Mouse (Mus musculus) cerebellum, adult 2 months (tissue): ENCODE measurements around the gene Prr5. TPM values are rescaled to one million over a fixed set of nuclear protein-coding genes. Genes with fewer than 3 reads are reported as not detected.

Source experiments
- DNase-seq, 2 experiments: peaks; one replicate each; pipeline ENCODE4 v3.0.0; 2021
- H3K27ac ChIP-seq: fragments of 200-500 bp; 2 replicates; pipeline ENCODE4 v1.5.1; 2012; ENCODE audit warnings: low read length, control low read depth, inconsistent platforms; ENCODE audit not compliant: insufficient read depth
- H3K27me3 ChIP-seq: fragments of 200-500 bp; 2 replicates; pipeline ENCODE4 v1.6.1; 2012; ENCODE audit warnings: inconsistent platforms, mild to moderate bottlenecking, low read length, moderate library complexity; ENCODE audit not compliant: control insufficient read depth, insufficient read depth
- H3K4me1 ChIP-seq: fragments of 200-500 bp; 2 replicates; pipeline ENCODE4 v1.6.1; 2011; ENCODE audit warnings: low read length; ENCODE audit not compliant: control insufficient read depth, insufficient read depth
- H3K4me3 ChIP-seq: fragments of 200-500 bp; replicated peaks from 2 replicates; pipeline ENCODE3; 2011; ENCODE audit warnings: mild to moderate bottlenecking, low read depth, low read length, control low read depth; ENCODE audit not compliant: insufficient read depth
- CTCF ChIP-seq: fragments of 200-500 bp; IDR thresholded peaks from 2 replicates; pipeline ENCODE4 v1.5.1; 2011; ENCODE audit warnings: low read depth, mild to moderate bottlenecking, control low read depth, low read length, moderate library complexity, borderline replicate concordance; ENCODE audit not compliant: insufficient read depth
- POLR2A ChIP-seq: fragments of 200-500 bp; IDR thresholded peaks from 2 replicates; pipeline ENCODE4 v1.6.1; 2011; ENCODE audit warnings: low read length, control low read depth, borderline replicate concordance; ENCODE audit not compliant: insufficient read depth
- WGBS: fragments of 180-500 bp; shearing (Covaris S2); methylation state at CpG from one replicate; pipeline ENCODE4 v1.1.7; 2018; 5-methylcytosine and 5-hydroxymethylcytosine counted together
- polyA plus RNA-seq: library from polyadenylated mRNA; depleted of rRNA; stranded (reverse); fragments of >200 nt; gene quantifications from 2 replicates; pipeline ENCODE4 v1.2.3, GENCODE M21; 2012

Prr5 gene
- polyA plus RNA-seq, 1 experiment = 13.5 TPM

DNA sequence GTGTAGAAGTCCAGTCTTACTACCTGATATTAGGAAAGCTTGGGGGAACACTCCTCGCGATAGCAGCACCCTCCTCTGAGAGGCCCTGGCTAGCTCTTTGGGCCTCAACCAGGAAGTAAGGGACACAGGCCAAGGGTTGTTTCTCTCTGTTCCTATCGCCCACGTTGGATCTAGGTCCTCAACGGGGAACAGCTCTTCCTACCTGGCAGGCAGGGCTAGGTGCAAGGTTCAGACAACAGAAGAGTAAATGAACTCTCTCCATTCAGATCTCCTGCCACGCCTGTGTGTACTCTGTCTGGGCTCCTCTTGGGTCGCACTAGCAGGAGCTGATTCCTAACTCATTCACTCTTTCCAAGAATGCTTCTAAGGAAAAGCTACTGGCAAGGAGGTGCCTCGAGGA is 5.9 kb downstream of the Prr5 start:
- 76% methylated on average over 8 of the region's 8 CpGs for WGBS
- TF ChIP-seq POLR2A = no peak
- Histone ChIP-seq H3K4me1 (no peaks in the 10 kb centered on the region), H3K4me3 (no peak overlapping the region), H3K27me3 (no peaks in the 10 kb centered on the region), H3K27ac (no peak overlapping the region)
- DNase-seq = no peak

DNA sequence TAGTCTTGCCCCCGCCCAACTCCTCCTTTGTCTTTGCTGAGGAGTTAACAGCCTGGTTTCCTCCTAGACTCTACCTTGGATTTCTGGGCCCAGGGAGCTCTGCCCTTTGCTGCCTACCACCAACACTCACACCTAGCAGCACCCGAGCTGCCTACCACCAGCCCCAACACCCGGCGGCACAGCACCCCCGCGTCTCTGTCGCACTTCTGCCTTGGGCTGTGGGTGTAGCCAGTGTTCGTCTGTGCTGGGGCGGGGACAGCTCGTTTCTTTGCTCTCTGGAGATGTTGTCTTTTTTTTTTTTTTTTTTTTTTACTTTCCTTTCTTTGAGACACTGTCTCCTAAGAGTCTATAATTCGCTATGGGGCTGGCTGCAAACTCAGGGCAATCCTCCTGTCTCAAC is 8.5 kb downstream of the Prr5 start:
- H3K4me1 ChIP-seq = no peaks in the 10 kb centered on the region
- no peak for TF ChIP-seq CTCF
- TF ChIP-seq POLR2A = no peak
- no peak for DNase-seq

DNA sequence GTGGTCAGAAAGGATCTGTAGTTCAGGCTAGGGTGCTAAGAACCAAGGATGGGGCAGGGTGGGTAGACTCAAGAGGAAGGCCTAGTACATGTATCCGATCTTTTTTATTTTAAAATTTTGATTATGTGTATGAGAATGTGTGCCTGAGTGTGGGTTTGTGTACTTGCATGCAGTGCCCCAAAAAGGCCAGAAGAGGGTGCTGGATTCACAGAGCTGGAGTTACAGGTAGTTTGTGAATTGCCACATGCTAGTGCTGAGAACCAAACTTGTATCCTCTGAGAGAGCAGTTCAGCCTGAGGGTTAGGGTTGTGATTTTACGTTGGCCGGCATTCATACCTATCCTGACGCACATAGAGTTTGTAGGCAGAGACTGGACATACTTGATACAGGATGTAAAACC is 9.7 kb downstream of the Prr5 start:
- 97% methylated on average over 4 of the region's 4 CpGs for WGBS
- TF ChIP-seq CTCF (0 out of 2 replicates have a peak, but pooled peaks have one; percentile 15), POLR2A (no peak)
- DNase-seq = no peak
- H3K4me3 ChIP-seq = no peak overlapping the region
- peaks cover 3% of the 10 kb centered on the region; the same call in 1 of the 2 replicates for H3K27me3 ChIP-seq
- no peak overlapping the region for H3K27ac ChIP-seq
- H3K4me1 ChIP-seq = no peaks in the 10 kb centered on the region

More for the DNA sequence above, 8.5 kb downstream of the Prr5 start:
- WGBS = 83% methylated on average over 11 of the region's 11 CpGs
- H3K4me3 ChIP-seq = no peak overlapping the region
- peaks cover 3% of the 10 kb centered on the region; the same call in 1 of the 2 replicates for H3K27me3 ChIP-seq
- no peak overlapping the region for H3K27ac ChIP-seq

DNA sequence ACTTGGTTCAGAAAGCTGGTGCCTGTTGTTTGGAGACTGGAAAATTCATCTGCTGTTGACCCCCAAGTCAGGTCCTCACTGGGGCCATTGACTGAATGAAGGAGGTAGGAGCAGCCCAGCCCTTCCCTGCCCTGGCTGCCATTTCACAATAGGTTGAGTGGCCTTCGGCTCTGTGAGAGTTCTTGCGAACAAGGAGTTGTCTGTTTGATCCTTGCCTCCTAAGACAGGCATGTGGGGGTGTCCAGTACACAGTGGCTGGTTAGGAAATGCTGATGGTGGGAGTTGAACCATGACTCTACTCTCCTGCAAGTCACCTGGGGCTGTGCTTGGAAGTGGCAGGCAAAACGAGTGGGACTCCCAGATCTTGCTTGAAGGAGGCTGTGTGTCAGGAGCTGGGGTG is 10.4 kb downstream of the Prr5 start:
- no peak for DNase-seq
- no peaks in the 10 kb centered on the region for H3K4me1 ChIP-seq
- 78% methylated on average over 3 of the region's 3 CpGs for WGBS
- H3K4me3 ChIP-seq = no peak overlapping the region
- TF ChIP-seq POLR2A = no peak
- no peak for TF ChIP-seq CTCF
- peaks cover 3% of the 10 kb centered on the region; the same call in 1 of the 2 replicates for H3K27me3 ChIP-seq
- H3K27ac ChIP-seq = no peak overlapping the region

DNA sequence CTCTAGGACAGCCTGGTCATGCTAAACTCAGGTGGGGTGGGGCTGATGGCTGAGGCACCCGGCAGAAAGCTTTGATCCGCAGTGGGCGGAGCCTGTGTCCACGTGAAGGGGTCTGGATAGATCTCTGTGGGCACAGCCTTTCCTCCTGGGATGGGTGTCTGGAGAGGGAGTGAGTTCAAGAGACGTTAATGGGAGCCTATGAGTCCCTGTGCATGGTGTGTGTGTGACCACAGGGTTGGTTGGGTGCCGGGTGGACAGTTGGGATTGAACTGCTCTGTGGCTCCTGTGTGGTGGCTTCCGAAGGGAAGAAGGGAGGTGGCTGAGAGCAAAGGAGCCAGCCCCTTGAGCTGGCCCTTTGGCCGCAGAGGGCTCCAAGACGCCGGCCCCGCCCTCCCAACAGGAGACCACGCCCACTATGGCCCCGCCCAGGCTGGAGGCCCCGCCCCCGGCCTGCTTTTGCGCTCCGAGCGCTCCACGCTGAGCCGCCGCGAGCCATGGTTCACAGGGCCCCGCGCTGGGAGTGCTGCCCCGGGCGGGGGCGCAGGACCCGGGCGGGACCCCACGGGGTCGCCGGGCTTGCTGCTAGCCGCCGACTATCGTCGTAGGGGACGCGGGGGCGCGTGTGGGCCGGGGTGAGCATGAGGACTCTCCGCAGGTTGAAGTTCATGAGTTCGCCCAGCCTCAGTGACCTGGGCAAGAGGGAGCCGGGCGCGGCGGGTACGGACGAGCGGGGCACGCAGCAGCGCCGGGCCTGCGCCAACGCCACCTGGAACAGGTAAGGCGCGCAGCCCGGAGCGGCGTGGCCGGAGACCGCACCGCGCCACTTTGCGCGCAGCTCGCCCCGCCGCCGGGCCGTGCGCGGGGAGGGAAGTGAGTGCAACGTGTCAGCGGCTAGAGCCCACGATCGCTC is 11.4 kb downstream of the Prr5 start:
- no peaks in the 10 kb centered on the region for H3K4me1 ChIP-seq
- WGBS = 2% methylated on average over 58 of the region's 77 CpGs
- peak overlapping the region; percentile 10 for H3K4me3 ChIP-seq
- H3K27ac ChIP-seq = no peak overlapping the region
- peak; percentile 27 to 44 for DNase-seq
- peaks cover 3% of the 10 kb centered on the region; the same call in 1 of the 2 replicates for H3K27me3 ChIP-seq
- TF ChIP-seq POLR2A (no peak), CTCF (no peak)

DNA sequence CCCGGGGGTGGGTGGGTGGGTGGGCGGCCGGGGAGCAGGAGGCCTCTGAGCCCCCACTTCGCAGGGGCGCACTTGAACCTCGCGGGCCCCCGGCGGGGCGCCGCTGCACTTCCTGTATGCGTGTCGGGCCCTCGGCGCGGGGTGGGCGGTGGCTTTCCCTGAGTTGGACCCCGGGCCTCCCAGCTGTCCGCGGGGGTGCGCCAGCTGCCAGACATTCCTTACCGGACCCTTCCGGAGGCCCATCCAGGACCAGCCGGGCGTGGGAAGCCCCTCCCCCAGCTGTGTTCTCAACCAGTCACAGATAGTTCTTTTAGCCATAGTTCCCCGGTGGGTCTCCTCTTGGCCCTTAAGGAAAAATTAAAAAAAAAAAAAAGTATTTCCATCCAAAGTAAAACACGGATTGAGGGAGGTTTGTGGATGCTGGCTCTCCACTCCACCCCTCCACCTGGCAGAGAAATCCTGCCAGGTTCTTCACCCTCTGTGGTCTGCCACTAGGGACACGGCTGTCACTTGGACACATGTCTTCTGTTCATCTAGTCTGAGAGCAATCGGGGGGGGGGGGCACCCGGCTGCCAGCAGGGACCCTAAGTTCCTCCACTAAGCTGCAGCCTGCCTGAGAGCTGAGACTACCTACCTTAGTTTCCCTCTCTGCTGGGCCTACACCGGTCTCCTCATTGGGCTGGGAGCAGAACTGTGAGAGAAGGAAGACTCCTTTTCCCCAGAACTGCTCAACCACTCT is 12.2 kb downstream of the Prr5 start:
- WGBS = 2% methylated on average over 20 of the region's 31 CpGs
- peaks cover 3% of the 10 kb centered on the region; the same call in 1 of the 2 replicates for H3K27me3 ChIP-seq
- no peak for DNase-seq
- TF ChIP-seq CTCF (no peak), POLR2A (no peak)
- H3K27ac ChIP-seq = no peak overlapping the region
- no peaks in the 10 kb centered on the region for H3K4me1 ChIP-seq
- H3K4me3 ChIP-seq = no peak overlapping the region

GRCm38 (mm10) chr15:84682206-84682605 is 12.8 kb downstream of the Prr5 start:
- TF ChIP-seq CTCF = no peak
- no peak for TF ChIP-seq POLR2A
- DNase-seq = no peak
- Histone ChIP-seq H3K27me3 (peaks cover 3% of the 10 kb centered on the region; the same call in 1 of the 2 replicates), H3K4me3 (no peak overlapping the region), H3K4me1 (no peaks in the 10 kb centered on the region), H3K27ac (no peak overlapping the region)
- WGBS = 78% methylated on average over 3 of the region's 3 CpGs
